Mouse (Mus musculus) bone marrow macrophage, adult 2 months (primary cell): ENCODE data around the gene E330021D16Rik. TPM values are rescaled to one million over a fixed set of nuclear protein-coding genes. Genes with fewer than 3 reads are reported as not detected.

Experiments
- H3K27ac ChIP-seq: 2 replicates; pipeline ENCODE4 v1.5.1; 2012; ENCODE audit warnings: low read depth, low read length; ENCODE audit not compliant: insufficient read depth
- H3K4me1 ChIP-seq: 2 replicates; pipeline ENCODE4 v1.6.1; 2012; ENCODE audit warnings: low read length; ENCODE audit not compliant: control insufficient read depth, insufficient read depth
- H3K4me3 ChIP-seq: 2 replicates; pipeline ENCODE4 v1.5.1; 2012; ENCODE audit warnings: mild to moderate bottlenecking, low read length, moderate library complexity; ENCODE audit not compliant: insufficient read depth
- CTCF ChIP-seq: IDR thresholded peaks from 2 replicates; pipeline ENCODE4 v1.5.1; 2012; ENCODE audit warnings: low read depth, mild to moderate bottlenecking, low read length, moderate library complexity
- POLR2A ChIP-seq: IDR thresholded peaks from 2 replicates; pipeline ENCODE4 v1.6.1; 2012; ENCODE audit warnings: mild to moderate bottlenecking, low read depth, low read length, borderline replicate concordance
- polyA plus RNA-seq: library from polyadenylated mRNA; stranded (reverse); fragments of >200 nt; gene quantifications from 2 replicates; pipeline ENCODE4 v1.2.4, GENCODE M21; 2012; ENCODE audit not compliant: missing spikeins, insufficient read depth, insufficient read length

Gene E330021D16Rik
- polyA plus RNA-seq, 1 experiment = not detected

DNA sequence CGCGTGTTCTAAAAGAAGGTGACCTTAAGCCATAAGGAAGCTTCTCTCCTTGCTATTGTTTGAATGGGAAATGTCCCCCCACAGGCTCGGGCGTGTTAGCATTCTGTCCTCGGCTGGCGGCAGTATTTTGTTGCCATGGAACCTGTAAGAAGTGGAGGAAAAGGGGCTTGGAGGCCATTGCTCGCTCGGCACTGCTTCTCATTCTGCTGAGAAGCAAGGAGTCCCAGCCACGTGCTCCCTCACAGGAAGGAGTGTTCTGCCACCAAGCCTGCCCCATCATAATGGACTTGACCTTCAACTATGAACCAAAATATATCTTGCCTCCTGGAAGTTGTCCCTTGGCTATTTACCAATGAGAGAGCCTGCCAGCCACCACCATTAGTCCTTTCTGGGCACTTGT is 25.1 kb downstream of the E330021D16Rik start:
- no peak overlapping the region for H3K4me3 ChIP-seq
- H3K27ac ChIP-seq = no peak overlapping the region
- no peaks in the 10 kb centered on the region for H3K4me1 ChIP-seq
- TF ChIP-seq CTCF = no peak
- no peak for TF ChIP-seq POLR2A

DNA sequence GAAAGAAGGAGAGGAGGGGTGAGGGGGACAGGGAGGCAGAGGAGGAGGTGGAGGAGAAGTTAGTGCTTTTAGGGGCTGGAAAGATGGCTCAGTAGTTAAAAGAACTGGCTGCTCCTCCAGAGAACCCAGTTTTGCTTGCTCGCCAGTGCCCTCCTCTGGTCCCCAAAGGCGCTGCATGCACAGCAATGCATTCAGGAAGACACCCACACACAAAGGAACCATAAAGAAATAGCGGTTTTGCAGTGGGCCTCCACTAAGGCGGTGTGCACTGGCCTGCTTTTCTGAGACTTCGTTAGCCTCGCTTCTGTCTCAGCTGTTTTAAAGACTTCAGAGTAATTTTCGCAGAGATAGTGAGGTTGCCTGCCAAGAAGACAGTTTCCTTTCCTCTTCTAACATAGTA is 30.1 kb downstream of the E330021D16Rik start:
- Histone ChIP-seq H3K27ac (no peak overlapping the region), H3K4me3 (no peak overlapping the region), H3K4me1 (no peaks in the 10 kb centered on the region)
- TF ChIP-seq CTCF (no peak), POLR2A (no peak)

DNA sequence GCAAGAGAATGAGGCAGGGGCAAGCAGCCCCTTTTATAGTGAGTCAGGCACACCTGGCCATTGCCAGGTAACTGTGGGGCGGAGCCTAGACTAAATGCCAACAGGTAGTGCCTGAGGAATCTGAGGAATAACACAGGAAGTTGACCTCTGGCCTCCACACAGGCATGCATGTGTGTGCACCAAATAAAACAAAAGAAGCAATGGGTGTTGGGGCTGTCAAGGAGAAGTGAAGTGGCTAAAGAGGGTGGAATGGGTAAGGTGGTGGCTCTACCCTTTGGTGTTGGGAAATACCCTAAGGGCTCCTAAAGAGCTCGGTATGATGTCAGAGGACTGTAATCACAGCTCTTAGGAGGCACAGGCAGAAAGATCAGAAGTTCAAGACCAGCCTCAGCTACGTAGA is 32.2 kb downstream of the E330021D16Rik start:
- TF ChIP-seq POLR2A = no peak
- no peak for TF ChIP-seq CTCF
- Histone ChIP-seq H3K4me1 (no peaks in the 10 kb centered on the region), H3K4me3 (no peak overlapping the region), H3K27ac (no peak overlapping the region)

DNA sequence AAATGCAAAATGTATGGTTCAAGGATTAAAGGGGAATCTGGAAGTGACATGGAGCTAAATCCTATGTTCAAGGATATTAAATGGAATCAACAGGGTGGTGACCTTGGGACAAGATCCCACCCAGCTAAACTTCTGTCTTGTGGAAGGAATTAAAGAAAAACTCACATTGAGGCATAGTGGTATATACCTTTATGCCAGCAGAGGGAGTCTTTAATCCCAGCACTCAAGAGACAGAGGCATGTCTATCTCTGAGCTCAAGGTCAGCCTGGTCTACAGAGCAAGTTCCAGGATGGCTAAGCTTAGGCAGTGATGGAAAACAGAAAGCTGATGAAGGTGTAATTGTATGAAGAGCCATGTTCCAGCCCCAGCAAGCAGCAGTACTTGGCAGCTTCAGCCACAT is 39.3 kb downstream of the E330021D16Rik start:
- no peak overlapping the region for H3K4me3 ChIP-seq
- H3K4me1 ChIP-seq = no peaks in the 10 kb centered on the region
- no peak overlapping the region for H3K27ac ChIP-seq
- TF ChIP-seq POLR2A (no peak), CTCF (no peak)

DNA sequence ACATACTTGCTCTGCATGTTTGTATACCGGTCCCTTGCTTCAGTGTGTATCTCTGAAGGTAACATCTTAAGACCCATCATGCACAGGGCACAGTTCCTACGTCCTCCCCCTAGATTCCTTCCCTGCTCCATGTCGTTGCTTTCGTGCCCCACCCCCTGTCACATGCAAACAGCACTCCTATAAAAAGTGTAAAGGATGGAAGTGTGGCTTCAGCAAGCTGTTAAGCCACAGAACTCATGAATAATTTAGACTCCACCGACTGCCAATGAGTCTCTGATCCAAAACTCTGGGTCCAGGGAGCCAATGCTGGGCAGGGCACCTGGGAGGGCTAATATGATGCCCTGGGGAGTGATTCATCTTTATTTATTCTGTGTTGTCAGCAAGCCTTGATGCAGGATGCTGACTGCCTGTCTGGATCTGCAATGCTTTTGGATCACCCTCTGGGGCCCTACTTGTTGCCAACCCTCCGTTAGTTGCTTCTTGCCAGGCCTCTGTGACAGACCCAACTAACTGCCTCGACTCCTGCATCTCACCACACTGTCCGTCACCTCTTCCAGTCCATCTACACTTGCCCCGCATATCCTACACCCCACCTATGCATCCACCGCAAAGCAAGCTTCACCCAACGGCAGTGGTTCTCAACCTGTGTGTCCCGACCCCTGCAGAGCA is 50.8 kb downstream of the E330021D16Rik start:
- Histone ChIP-seq H3K4me1 (no peaks in the 10 kb centered on the region), H3K27ac (no peak overlapping the region), H3K4me3 (no peak overlapping the region)
- no peak for TF ChIP-seq POLR2A
- TF ChIP-seq CTCF = no peak

DNA sequence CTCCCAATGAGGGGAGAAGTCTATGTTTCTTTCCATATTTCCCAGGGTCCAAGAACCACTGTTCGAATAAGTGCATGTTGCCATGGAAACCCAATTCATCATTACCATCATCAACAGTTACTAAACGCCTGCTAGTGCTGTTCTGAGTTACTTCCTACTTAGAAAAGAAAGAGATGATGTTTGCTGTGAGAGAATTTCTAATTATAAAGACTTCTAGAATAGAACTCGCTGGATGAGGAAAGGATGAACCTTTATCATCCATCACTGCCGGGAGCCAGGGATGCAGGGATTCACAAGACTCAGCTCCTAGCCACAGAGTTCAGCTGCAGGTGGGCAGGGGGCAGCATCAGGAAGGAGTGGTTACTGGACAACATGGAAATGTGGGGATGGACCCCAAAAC is 51.4 kb downstream of the E330021D16Rik start:
- TF ChIP-seq CTCF (no peak), POLR2A (no peak)
- no peak overlapping the region for H3K27ac ChIP-seq
- no peaks in the 10 kb centered on the region for H3K4me1 ChIP-seq
- no peak overlapping the region for H3K4me3 ChIP-seq

DNA sequence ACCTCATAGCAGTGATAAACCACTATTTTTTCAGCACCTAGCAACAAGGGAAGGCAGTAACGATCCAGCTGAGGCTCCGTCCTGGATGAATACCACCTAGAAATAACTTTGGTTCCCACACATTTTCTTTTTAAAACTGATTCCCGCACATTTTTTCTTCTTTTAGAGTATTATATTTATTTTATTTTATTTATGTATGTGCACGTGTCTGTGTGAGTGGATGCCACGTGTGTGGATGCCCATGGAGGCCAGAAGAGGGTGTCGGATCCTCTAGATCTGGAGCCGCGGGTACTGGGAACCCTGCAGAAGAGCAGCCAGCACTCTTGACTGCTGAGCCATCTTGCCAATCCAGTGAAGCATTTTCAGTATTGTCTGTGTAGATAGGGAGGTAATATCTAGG is 52.1 kb downstream of the E330021D16Rik start:
- no peak for TF ChIP-seq POLR2A
- no peak for TF ChIP-seq CTCF
- Histone ChIP-seq H3K4me3 (no peak overlapping the region), H3K27ac (no peak overlapping the region), H3K4me1 (no peaks in the 10 kb centered on the region)

DNA sequence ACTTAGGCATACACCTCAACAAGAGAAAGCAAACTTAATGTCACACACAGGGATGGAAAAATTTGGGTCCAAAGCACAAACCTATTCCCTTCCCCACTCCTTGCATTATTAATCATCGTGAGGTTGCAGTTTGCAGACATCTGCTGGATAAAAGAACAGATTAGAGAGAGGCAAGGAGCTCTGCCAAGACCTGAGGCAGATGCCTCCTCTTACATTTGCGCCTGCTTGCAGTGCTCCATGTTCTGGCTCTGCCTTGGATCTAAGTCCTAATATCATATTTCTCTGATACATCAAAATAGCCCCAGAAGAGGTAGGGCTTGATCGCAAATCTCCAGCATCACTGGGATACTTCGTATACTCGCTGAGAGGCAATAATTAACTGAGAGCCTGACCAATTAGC is 56.9 kb downstream of the E330021D16Rik start:
- TF ChIP-seq POLR2A = no peak
- TF ChIP-seq CTCF = no peak
- H3K4me3 ChIP-seq = no peak overlapping the region
- H3K27ac ChIP-seq = no peak overlapping the region
- H3K4me1 ChIP-seq = no peaks in the 10 kb centered on the region

DNA sequence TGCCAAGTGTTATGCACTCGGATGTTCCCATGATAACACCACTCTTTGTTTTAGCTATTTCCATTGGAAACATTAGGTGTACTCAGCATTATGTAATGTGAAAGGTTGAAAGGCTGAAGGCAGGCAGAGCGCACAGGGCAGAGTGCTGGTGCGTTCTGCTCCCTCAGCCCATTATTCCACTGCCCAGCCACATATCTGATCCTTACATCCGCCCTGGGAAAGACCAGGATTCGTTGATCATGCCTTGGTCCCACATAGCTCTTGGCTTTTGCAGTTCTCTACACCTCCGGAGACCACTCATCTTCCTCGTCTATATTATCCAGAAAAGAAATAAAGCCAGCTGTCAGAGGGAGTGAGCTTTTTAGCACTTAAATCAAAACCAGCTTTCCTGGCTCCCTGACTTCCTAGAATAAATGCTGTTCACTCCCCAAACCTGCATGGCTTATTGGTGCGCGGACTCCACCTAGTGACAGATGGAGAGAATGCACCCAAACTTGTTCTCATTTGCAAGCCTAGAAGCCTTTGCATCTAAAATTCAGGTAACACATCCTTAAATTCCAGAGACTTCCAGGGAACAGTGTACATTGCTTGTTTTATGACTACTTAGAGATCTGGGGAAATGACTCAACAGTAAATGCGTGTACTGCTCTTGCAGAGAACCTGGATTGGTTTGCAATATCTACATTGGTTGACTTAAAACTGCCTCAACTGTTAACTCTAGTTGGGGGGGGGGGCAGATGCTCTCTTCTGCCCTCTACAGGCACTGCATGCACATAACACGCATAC is 61.8 kb downstream of the E330021D16Rik start:
- TF ChIP-seq POLR2A (no peak), CTCF (no peak)
- H3K4me3 ChIP-seq = no peak overlapping the region
- H3K27ac ChIP-seq = no peak overlapping the region
- no peaks in the 10 kb centered on the region for H3K4me1 ChIP-seq

Other genes starting within 250 kb of the E330021D16Rik start
- not detected in 2 replicates for gene Grin2b, start 242.1 kb downstream of the E330021D16Rik start, polyA plus RNA-seq
- 0.91 TPM in 1 of 2 replicates, not detected in the other for gene Gm8994, start 88.0 kb downstream of the E330021D16Rik start, polyA plus RNA-seq
- gene Atf7ip, start 90.6 kb upstream of the E330021D16Rik start, polyA plus RNA-seq = 34.7 and 37.2 TPM in 2 replicates
- gene Plbd1, start 246.4 kb upstream of the E330021D16Rik start, polyA plus RNA-seq = 28.1 and 31.0 TPM in 2 replicates